Mouse (Mus musculus): Measurements from ENCODE around the gene Tekt1.
A peak's percentile ranks its signal among the peaks of the same experiment; 100 is the strongest.

The Tekt1 gene

DNA sequence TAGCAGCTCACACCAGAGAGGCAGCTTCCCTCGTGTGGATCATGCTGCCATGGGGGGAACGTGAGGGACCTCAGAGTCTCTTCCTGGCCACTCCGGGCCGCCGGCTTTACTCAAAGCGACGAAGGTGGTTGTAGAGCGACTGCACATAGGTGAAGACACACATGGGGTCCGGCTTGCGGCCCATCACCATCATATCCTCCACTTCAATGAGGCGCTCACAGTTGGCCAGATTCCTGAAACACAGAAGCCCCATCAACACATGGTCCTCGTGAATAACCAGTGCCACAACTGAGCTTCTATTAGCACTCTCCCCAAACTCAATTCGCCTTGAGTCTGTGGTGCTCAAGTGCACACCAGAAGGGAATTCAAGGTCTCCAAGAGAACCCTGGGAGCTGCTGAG, 28.9 kb upstream of the Tekt1 start:
- DNase-seq (ENCODE audit: low read depth in 1 of 2, low spot score in 2 of 2) = no peak

DNA sequence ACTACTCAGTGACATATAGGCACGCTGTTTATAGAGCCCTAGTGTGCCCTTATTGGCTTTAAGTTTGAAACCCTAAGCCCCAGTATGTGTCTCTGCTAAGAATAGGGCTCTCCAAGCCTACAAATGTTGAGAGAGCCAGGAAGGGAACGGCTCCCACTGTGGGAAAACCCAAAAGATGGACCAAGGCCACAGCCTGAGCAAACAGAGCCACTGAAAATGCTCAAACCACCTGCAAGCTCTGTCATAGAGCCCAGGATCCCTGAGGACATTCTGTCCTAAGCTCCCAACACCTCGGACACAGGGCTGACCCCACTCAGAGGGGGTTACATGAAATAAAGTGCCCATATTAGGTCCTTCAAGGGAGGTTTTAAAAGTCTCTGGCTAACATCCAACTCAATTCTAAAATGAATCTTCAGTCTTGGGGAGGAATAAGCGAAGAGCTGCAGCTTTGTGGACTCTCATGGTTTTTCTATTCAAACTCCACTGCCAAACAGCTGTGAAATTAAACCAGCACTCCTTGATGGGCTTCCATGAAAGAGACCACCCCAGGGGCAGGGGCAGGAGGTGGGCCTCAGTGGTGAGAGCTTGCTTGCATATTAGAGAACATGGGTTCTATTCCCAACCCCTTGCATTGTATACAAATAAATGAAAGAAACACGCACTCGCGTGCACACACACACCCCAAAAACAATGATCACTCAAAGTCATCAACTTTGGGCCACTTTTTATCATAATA, 27.3 kb upstream of the Tekt1 start:
- DNase-seq (ENCODE audit: low read depth in 1 of 2, low spot score in 2 of 2) = no peak

DNA sequence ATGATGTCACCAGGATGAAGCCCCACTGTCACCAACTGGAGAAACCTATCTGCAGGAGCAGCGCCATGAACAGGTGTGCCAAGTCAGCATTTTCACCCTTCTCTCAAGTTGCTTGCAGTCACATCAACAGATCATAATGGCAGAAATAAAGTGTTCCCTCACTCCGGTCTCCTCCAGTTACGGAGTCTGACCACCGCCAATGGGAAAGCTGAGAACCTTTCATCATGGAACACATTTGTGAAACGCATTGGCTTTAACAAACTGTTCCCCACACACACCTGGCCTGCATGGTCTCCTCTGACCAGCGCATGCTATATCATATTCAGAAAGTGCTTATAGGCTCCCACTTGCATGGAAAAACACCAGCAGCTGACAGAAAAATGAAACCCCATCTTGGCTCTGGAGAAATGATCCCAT, 25.9 kb upstream of the Tekt1 start:
- DNase-seq (ENCODE audit: low read depth in 1 of 2, low spot score in 2 of 2) = no peak

DNA sequence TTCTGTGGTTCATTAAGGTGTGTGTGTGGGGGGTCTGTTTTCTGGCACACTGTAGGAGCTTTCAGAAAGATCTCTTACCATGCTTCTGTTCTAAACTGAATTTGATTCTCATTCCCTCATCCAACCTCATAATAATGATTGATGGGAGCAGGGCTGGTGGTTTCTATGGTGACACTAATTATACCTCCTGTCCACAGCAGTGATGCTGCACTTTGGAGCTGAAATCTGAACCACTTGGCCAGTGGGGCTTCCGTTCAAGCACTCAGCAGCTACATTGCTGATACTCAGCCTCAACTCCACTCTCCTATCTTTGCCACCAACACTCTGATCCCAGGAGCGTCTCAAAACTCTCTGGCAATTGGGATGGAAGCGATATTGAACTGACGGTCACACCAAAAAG, 17.1 kb upstream of the Tekt1 start:
- DNase-seq (ENCODE audit: low read depth in 1 of 2, low spot score in 2 of 2) = no peak

DNA sequence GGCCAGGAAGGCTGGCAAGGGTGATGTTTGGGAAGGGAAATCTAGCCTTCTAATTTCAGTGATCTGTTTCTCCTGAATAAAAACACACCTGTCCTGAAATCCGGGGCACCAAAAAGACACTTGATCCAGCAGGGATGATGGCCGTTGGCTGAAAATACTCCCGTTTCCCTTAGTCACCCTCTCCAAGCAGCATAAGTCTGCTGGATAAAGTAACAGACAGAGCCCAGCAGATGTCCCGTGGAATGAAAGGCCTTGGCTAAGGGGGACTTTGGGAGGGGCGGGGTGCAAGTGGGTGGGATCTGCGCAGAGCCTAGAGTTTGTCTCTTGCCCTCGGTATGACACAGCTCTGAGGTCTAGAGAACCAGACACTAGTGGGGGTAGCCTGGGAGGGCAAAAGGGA, 16.0 kb upstream of the Tekt1 start:
- DNase-seq (ENCODE audit: low read depth in 1 of 2, low spot score in 2 of 2) = no peak

DNA sequence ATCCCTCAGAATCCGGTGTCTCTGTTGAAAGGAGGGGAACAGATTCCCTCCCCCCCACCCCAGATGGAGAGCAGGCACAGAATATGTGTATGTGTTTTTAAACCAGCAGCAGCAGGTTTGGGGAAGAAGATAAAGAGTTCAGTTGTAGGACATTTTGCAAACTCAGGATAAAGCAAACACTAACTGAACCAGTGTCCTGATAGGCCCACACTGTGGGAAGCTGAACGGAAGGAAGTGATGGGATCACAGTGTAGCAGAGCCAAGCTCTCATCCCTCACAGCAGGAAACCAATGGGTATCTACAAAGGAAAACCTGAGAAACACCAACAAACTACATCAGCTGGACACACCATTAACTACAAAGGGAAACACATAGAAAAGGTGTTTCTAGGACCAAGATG, 14.3 kb upstream of the Tekt1 start:
- no peak for DNase-seq (ENCODE audit: low read depth in 1 of 2, low spot score in 2 of 2)

DNA sequence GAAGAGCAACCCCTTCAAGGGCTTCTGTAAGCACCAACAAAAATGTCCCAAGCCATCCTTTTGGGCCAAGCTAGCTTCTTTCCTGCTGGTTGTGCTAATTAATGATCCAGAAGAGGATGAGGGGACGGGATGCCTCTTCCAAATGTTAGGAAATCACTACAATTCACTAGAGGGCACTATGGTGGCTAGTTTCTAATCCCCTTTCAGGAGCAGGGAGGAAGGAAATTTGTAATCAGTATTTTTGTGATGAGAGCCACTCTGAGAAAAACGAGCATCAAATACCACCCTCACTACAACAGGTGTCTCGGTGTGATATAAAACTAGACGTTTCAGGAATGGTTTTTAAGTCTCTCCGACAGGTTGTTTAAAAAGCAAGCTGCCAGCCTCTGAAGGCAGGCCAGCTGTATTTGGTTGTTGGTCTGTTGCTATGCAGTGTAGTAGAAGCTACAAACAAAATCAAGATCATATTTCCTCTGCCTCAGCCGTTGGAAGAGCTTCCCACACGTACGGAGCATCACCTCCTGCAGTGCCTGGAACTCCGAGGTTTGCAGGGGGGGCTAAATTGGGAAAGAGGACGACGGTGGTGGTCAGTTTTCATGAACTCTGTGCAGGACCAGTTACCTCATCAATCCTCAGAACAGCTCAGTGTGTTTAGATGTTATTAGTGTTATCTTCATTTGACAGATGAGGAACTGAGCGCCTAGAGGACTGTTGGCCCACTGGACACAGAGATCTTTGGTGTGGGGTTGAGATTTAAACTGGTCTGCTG, 7.8 kb upstream of the Tekt1 start:
- no peak for DNase-seq (ENCODE audit: low read depth in 1 of 2, low spot score in 2 of 2)

DNA sequence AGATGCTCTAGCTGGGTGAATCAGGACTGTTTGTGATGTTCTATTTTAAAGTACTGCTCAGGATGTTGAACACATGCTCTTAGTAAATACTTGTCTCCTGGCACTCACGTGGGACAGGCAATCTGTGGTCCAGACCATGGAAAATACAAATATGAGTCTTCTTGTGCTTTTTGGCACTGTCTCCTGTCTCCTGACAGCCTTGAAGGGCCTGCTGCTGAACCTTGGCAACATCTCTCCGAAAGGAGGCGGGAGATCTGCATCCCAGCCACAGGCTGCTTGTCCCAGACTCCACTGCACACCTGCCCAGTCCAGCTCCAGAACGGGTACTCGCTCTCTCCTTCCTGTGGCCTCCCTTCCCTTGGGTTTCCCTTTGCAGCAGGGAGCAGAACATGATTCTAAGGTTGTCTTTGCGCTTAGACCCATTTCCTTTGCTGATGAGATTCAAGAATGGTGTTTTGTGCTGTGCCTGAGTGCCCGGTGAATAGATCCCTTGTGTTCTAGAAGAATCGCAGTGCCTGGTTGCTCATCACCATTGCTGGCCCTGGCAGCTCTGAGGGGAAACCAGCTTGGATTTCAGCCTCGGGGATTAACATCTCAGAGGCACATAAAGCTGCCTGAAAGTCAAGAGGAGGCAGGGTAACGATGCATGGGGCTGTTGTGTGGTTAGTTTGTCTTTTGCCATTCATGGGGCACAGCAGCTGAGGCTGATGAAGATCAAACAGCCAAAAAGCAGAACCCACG, 5.9 kb upstream of the Tekt1 start:
- no peak for DNase-seq (ENCODE audit: low read depth in 1 of 2, low spot score in 2 of 2)

DNA sequence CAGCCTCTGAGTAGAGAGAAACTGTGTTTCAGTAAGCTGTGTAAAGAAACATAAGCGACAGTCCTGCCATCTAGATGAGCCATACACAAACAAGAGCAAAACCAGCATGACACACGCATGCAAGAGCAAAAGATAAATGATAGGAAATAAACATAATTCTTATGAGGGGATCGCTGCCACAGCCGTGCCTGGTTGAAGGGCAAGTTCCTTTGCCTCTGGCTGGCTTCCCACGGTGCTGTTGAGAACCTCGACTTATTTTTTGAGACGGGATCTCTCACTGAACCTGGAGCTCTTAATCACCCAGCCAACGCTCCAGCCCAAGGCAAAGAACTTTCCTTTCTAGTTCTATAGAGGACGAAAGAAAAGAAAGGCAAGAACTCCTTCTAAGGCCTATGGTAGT, 3.9 kb upstream of the Tekt1 start:
- no peak for DNase-seq (ENCODE audit: low read depth in 1 of 2, low spot score in 2 of 2)

DNA sequence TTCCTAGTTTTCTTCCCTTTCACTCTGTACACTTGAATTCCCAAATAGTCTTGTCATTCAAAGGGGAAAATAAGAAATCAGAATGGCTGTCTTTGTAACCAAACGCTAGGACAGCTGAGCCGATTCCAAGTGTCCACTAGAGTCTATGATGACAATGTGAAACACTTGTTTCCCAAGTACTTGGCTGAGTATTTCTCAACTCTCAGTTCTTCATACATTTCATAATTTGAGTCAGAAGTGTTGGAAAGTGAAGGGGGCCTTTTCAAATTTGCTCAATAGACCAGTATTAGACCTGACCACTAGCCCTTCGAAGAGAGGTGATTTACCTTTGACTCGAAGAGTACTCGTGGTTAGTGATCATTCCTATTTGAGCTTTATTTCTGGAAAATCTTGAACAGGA, 2.3 kb upstream of the Tekt1 start:
- DNase-seq (ENCODE audit: low read depth in 1 of 2, low spot score in 2 of 2) = no peak

DNA sequence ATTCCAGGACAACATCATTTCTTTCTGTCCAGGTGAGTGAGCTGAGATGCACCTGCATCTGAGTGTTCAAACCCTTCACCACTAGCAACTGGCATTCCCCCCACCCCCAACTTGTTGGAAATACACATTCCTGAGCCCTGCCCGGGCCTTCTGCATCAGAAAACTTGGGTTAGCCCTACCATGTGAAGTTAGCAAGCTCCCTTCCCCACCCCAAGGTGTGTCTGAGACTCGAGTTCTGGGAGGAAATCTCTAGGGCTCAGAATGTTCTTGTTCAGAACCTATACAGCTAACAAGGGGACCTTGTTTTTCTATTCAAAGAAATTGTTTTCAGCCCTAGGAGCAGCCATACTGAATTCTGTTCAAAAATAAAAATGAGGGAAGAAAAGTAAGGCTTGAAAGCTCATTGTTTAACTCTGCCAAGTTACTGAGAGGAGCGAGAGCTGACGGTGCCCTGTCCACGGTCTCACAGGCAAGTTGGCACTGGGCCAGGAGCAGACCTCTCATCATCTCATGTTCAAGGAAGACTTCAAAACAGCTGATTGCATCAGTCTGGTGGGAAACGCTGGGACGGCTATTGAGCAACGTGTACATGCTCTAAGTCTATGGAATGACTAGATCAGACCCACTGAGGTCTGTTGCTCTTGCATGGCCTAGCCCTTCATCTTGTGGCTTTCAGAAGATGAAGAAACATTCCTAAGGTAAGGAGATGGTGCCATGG, 1.4 kb upstream of the Tekt1 start:
- DNase-seq (ENCODE audit: low read depth in 1 of 2, low spot score in 2 of 2) = no peak

DNA sequence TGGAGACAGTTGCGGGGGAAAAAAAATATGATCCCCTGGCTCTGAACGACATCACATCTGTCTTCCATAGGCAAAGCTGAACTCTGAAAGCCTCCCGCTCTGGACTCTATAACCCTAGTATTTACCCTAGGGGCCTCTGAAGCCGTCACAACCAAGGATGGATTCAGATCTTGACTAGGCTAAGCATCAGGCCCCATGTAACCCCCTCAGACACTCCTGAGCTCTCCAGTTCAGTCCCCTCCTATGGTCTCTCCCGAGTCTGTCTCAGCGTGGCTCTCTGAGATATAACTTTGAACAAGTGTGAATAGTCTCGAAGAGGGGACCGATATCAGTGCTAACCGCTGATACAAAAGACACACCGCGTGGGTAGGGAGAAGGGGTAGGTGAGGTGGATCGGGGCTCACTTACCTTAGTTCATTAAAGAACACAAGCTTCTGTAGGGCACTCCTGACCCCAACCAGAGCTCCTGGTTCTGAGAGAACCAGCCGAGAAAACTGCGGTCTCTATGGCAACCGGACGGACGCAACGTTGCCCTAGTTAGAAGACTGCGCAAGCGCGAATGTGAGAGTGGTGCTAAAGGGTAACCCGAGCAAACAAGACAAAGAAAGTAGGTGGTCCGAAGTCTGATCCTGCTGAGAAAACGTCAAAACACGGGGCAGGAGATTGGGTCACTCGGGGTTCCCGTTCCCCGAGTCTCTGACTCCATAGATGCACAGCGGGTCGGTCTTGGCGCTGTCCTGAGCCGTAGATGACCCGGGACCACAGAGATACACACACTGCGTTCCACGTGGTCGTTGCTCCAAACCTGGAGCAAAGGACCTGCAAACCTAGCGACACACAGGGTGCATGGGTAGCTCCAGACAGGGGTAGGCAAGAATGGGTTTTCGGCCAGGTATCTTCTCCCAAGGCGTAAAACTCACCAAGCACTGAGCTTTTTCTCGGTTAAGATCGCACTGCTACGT, 576 bp downstream of the Tekt1 start:
- DNase-seq (ENCODE audit: low read depth in 1 of 2, low spot score in 2 of 2) = no peak

DNA sequence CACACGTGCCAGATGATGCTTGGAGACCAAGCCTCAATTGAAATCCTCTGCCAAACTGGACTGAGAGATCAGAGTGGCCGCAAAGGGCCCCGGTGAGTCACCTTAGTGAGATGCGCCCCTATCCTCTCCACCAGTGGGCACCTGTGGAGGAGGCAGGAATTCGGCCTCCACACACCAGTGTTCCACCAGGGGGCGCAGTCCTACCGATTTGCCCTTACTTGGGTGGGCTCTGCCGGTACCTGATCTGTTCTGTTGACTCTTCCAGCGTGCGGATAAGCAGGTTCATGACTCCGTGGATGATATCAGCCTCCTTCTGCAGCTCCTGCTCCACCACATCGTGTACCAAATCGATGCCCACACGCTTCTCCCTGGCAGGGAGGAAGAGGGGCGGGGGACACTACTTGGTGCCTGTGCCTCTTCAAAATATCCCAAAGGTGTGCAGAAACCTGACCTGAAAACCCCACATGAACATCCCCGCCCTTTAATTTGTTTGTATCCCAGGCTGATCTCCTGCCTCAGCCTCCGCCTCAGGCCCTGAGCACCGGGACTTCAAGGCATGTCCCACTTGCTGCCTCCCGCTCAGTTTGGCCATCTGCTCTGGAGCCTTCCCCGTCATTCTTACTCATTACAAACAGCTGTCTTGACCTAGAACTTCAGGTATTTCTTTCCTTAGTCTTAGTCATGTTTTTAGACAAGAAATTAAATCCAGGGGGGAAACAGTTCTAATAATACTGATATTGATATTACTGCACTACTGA, 7.1 kb downstream of the Tekt1 start:
- DNase-seq (ENCODE audit: low read depth in 1 of 2, low spot score in 2 of 2) = peak in 1 of 2 experiments; percentile 17

DNA sequence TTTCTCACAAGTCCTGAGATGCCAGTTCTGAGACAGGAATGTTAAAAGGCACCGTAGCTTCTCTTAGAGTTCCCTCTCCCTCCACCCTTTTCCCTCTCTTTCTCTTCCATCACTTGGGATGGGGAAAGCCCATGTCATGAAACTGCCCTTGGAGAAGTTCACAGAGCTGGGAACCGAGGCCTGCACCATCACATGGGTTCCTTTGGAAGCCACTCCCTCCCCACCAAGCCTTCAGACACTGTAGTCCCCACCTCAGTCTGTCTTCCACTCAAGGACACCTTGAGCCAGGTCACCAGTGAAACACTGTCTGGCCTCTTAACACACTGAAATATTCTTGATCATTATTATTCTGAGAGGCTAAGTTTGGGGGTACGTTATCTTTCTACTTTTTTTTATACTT, 9.1 kb downstream of the Tekt1 start:
- no peak for DNase-seq (ENCODE audit: low read depth in 1 of 2, low spot score in 2 of 2)

DNA sequence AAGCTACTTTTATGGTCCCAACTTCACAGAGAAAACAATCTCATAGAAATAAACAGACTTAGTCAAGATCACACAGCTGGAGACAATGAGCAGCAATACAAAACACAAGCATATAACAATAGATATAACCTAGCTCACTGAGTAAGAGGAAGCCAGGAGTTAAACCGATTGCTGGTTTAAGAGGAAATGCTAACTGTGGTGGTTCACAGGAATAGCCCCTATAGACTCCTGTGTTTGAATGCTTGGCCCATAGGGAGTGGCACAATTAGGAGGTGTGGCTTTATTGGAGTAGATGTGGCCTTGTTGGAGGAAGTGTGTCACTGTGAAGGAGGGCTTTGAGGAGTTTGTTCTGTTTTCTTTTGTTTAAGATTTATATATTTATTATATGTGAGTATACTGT, 10.0 kb downstream of the Tekt1 start:
- no peak for DNase-seq (ENCODE audit: low read depth in 1 of 2, low spot score in 2 of 2)

DNA sequence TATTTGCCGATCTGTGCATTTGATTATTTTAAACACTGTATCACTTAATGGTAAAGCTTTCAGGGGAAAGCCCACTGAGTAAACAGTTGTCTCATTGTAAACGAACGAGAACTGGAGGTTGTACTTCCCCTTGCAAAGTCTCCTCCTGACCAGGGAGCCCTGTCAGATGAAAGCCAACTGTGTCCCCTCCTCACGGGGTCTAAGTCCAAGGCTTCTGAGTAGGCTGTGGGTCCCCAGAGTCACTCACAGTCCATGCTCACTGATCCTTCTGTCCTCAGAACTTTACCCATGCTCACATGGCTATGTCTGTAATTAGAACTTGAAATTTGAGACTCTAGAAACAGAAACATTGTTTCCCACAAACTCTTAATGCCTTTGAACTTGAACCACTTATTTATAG, 12.6 kb downstream of the Tekt1 start:
- no peak for DNase-seq (ENCODE audit: low read depth in 1 of 2, low spot score in 2 of 2)

DNA sequence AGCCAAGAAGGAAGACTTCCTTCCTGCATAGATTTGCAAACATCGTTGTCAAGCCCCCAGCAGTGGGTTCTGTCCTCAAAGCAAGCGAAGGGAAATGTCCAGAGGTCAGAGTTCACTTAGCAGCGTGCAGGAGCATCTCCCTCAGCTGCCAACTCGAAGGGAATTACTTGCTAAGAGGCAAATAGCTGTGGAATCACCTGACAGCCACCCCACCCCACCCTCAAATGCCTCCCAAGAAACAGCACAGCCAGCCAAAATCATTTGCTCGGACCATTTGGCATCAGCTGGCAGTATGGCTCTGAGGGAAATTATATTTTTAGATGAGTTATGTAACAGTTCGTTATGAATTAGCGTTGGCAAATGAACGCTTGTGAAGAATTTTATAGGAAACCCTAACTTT, 13.2 kb downstream of the Tekt1 start:
- DNase-seq (ENCODE audit: low read depth in 1 of 2, low spot score in 2 of 2) = no peak

DNA sequence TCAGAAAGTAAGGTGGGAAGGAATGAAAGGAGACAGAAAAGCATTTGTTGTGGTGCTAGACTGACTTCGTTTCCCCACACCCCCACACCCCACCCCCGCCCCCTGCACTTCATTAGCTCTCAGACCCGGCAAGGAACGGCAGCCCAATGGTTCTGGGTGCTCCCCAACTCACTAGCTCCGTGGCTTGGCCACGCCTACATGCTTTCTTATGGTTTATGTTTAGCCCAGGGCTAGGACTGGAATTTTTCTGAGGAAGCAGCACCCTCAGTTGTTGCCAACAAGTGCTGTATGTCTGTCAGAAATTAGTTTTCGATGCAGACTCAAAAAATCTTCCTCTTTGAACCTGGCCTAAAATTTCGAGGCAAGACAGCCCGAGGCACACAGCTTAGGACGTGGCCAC, 13.7 kb downstream of the Tekt1 start:
- DNase-seq (ENCODE audit: low read depth in 1 of 2, low spot score in 2 of 2) = no peak

DNA sequence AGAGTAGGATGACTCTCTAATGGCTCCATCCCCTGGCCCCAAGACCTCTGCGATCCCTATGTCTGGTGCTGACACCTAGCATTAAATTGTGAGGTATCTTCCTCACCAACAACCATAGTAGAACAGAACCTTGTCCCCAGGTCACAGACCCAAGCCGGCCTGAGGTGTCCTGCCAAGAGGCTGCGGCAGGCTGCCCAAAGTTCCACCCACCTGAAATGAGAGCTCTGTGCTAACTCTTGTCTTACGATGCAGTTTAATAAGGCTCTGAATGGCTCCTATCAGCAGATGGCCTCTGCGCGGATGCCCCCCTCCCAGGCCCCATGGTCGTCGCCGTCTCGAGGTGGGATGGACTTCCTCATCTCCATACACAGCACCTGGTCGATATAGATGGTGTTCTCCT, 17.8 kb downstream of the Tekt1 start:
- DNase-seq (ENCODE audit: low read depth in 1 of 2, low spot score in 2 of 2) = no peak

DNA sequence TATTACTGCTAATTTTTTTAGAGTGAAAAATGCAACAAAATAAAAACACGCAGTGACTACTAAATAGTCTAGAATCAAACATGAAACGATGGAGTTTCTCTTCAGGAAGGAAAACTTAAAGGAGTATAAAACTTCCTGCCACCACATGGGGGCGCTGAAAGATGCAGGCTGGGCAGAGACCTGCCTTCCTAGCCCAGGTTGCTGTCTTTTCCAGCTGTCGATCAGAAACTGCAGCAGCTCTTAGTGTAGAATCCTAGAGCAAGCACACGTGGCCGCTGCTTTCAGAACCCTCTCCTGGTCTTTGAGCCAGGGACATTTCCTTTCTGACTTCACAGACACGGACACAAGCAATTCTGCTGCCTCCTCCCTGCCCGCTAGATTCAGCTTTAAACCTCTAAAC, 18.3 kb downstream of the Tekt1 start:
- DNase-seq (ENCODE audit: low read depth in 1 of 2, low spot score in 2 of 2) = no peak

Measured in monocyte, adult 2 months (primary cell).